Mouse (Mus musculus) fat pad, adult 2 months (tissue): ENCODE results near the gene Otos.

Source experiments
- DNase-seq: peaks from one replicate; pipeline ENCODE4 v3.0.0-alpha.2; 2011; ENCODE audit warnings: low read depth, low spot score; ENCODE audit errors: extremely low read depth

The Otos gene

DNA sequence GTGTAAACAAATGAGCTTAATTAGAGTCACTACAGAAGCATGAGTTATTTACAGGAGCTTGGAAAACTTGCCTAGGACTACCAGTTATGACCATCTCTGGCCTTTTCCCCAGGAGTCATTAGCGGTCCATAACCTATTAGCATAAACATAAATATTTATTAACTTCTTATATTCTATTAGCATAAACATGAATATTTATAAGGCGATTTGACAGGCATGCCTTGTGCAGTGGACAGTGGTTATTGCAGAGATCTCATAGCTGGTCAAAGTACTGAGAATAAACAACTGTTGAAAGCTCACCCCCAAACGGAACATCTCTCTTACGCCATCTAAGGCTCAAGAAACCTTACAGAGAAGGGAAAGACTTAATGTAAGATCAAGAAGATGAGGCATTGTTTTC is 35.5 kb downstream of the Otos start:
- DNase-seq = no peak

DNA sequence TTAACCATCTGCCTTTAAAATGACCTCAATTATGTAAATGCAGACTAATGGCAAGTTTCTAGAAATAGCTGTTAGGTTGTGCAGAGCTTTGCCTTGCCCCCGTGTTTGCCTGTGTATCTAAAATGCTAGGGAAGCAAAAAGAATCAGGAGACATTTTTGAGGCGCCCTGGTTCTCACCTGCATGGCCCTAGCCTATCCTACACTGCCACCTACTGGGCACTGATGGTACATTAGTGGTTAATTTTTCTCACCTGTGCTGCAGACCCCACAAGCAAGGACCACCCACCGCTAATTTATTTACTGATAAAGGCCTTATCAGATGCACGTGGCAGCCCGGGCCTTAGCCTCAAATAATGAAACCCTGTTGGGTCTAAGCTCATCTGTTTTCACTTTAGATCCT is 37.6 kb downstream of the Otos start:
- no peak for DNase-seq

DNA sequence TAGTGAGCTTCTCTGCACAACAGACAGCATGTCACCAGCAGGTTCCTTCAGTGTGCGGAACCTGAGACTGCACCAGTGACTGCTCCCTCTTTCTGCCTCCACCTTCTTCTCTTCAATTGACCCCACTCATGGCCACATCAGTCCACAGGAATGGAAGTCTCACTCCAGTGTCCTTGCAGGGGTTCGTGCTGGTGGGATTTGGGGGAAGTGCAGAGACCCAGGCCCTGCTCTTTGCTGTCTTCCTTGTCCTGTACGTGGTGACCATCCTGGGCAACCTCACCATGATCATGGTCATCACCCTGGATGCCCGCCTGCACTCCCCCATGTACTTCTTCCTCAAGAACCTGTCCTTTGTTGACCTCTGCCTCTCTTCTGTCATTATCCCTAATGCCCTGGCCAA is 40.9 kb downstream of the Otos start:
- no peak for DNase-seq

DNA sequence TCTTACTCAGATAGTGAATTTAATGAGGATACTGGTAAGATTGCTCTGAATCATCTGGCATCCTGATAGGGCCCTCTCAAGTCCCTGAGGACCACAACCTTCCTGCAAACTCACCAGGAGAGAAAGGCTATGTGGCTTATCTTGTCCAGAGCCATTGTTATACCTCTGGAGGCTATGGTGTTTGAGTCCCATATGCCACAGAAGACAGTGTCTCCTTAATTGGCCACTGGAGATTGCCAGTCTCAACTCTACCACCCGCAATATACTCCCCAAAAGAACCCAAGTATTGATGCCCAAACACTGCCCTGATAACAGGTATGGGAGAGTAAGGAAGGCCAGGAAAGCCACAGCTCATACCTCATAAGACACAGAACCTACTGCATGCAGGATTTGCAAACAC is 43.2 kb downstream of the Otos start, which contains the start of gene Olfr1410:
Olfr1410 (plus strand) TSS at position 301 of the 400 bp plus-strand sequence.
- no peak for DNase-seq

GRCm38 (mm10) chr1:92596019-92596418 is 52.6 kb downstream of the Otos start:
- no peak for DNase-seq
